Mouse (Mus musculus) stomach, postnatal 0 days (tissue): ENCODE measurements around the gene Foxo4. TPM values are rescaled to one million over a fixed set of nuclear protein-coding genes. Genes with fewer than 3 reads are reported as not detected.

Source experiments
- ATAC-seq: fragments of 200-750 bp; cut with Nextera tagmentation; 2 replicates; pipeline ENCODE4 v1.8.0; 2017; ENCODE audit not compliant: low FRiP score, low TSS enrichment
- DNase-seq: peaks from one replicate; pipeline ENCODE4 v3.0.0-alpha.2; 2016; ENCODE audit warnings: low spot score
- H3K27ac ChIP-seq: fragments of 300-500 bp; sonication (generic); replicated peaks from 2 replicates; pipeline ENCODE4 v1.5.1; 2014; ENCODE audit warnings: mild to moderate bottlenecking, control low read depth
- H3K27me3 ChIP-seq: fragments of 300-500 bp; sonication (generic); 2 replicates; pipeline ENCODE4 v1.6.1; 2014; ENCODE audit warnings: low read length; ENCODE audit not compliant: control insufficient read depth, insufficient read depth
- H3K36me3 ChIP-seq: fragments of 300-500 bp; sonication (generic); 2 replicates; pipeline ENCODE4 v1.6.1; 2014; ENCODE audit warnings: low read length, mixed read lengths; ENCODE audit not compliant: control insufficient read depth, insufficient read depth
- H3K4me1 ChIP-seq: fragments of 300-500 bp; sonication (generic); replicated peaks from 2 replicates; pipeline ENCODE4 v1.6.1; 2014; ENCODE audit warnings: antibody characterized with exemption; ENCODE audit not compliant: control insufficient read depth, insufficient read depth
- H3K4me2 ChIP-seq: fragments of 300-500 bp; sonication (generic); replicated peaks from 2 replicates; pipeline ENCODE4 v1.6.1; 2014; ENCODE audit warnings: low read depth, mild to moderate bottlenecking, control low read depth, moderate library complexity
- H3K4me3 ChIP-seq: fragments of 300-500 bp; sonication (generic); 2 replicates; pipeline ENCODE4 v1.5.1; 2014; ENCODE audit warnings: low read depth, low read length, control low read depth
- H3K9ac ChIP-seq: fragments of 300-500 bp; sonication (generic); 2 replicates; pipeline ENCODE4 v1.6.1; 2014; ENCODE audit warnings: mild to moderate bottlenecking, low read length, control low read depth, mixed read lengths
- H3K9me3 ChIP-seq: fragments of 300-500 bp; sonication (generic); 2 replicates; pipeline ENCODE4 v1.6.1; 2016; ENCODE audit warnings: low read length; ENCODE audit not compliant: control insufficient read depth
- CTCF ChIP-seq: IDR thresholded peaks from 2 replicates; pipeline ENCODE4 v1.5.1; 2016; ENCODE audit warnings: antibody characterized with exemption, low read depth, mild to moderate bottlenecking, moderate library complexity
- EP300 ChIP-seq: optimal IDR thresholded peaks from 2 replicates; pipeline ENCODE3; 2016; ENCODE audit warnings: antibody characterized with exemption
- WGBS: fragments of 180-500 bp; shearing (Covaris S2); extraction: QIAGEN DNeasy Blood & Tissue Kit; methylation state at CpG from one replicate; pipeline ENCODE4 v1.1.7; 2014; 5-methylcytosine and 5-hydroxymethylcytosine counted together
- polyA plus RNA-seq: library from polyadenylated mRNA; unstranded; fragments of >200 nt; fragmentation: Nextera tagmentation; extraction: Ambion mirVana; gene quantifications from 2 replicates; pipeline ENCODE4 v1.2.1, GENCODE M21; 2015

The Foxo4 gene
- polyA plus RNA-seq, 1 experiment from 2014 or later, result 0.97 TPM

DNA sequence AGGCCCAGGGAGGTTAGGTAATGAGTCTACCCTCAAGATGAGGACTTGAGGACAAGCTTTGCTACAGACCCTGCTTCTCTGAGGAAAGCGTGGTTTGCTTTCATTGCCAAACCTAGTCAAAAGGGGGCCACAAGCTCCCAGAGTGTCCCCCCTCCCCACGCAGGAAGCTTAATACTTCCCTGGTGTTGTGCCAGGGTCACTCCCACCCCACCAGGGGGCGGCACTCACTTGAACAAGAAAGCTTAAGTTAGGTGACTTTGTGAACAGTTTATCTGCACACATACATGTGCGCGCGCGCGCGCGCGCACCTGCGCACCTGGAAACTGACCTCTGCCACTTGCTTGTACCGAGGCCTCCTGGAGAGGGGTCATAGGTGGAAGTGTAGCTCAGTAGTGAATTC, 2.3 kb downstream of the Foxo4 start:
- Histone ChIP-seq H3K27ac (no peak overlapping the region), H3K36me3 (no peaks in the 10 kb centered on the region), H3K27me3 (no peaks in the 10 kb centered on the region), H3K9ac (no peak overlapping the region), H3K9me3 (no peaks in the 10 kb centered on the region), H3K4me3 (no peak overlapping the region), H3K4me2 (no peak overlapping the region), H3K4me1 (no peaks in the 10 kb centered on the region)
- ATAC-seq, result no peak
- DNase-seq, result peak; percentile 29
- 78% methylated on average over 13 of the region's 13 CpGs for WGBS
- TF ChIP-seq EP300, result no peak
- peak; percentile 52 for TF ChIP-seq CTCF

DNA sequence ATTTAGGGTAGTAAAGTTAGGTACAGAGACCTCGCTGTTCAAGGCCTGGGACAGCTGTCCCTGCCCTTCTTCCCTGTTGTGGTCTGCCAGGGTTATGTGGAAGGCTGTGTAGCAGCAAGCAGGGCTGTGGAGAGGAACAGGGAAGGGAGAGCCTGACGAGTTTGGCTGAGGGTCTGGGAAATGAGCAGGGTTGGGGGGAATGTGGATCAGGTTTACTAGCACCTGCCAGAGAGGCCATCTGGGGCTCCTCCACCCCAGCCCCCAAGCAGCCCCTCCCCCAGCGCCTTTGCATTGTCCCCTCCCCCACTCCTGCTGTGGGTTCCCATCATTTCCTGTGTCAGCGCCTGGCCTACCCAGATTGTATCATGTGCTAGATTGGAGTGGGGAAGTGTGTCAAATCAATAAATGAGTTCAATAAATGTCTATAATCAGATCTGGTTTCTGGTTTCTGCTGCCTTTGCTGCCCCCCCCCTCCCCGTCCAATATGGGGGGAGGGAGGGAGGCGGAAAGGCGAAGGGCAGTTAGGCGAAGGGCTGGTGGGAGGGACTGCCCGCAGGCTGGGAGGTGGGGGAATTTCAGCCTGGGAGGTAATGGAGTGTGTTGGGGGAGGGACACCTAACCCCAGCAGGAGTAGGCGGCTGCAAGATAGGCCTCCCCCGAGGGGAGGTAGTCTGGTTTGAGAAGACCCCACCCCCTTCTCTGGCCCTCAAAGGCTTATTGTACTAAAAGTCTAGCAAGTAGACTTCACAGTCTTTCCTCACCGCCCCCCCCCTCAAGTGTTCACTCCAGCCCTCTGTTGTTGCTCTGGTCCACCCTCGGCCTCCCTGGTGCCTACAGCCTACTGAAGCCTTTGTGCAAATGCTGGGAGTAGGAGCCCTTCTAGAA, 6.4 kb downstream of the Foxo4 start:
- Histone ChIP-seq H3K9ac (no peak overlapping the region), H3K9me3 (no peaks in the 10 kb centered on the region), H3K27ac (no peak overlapping the region), H3K4me2 (no peak overlapping the region), H3K27me3 (no peaks in the 10 kb centered on the region), H3K4me1 (no peaks in the 10 kb centered on the region), H3K36me3 (no peaks in the 10 kb centered on the region), H3K4me3 (no peak overlapping the region)
- no peak for DNase-seq
- TF ChIP-seq EP300 (no peak), CTCF (no peak)
- WGBS, result 42% methylated on average over 6 of the region's 13 CpGs
- ATAC-seq, result peak; percentile 49

DNA sequence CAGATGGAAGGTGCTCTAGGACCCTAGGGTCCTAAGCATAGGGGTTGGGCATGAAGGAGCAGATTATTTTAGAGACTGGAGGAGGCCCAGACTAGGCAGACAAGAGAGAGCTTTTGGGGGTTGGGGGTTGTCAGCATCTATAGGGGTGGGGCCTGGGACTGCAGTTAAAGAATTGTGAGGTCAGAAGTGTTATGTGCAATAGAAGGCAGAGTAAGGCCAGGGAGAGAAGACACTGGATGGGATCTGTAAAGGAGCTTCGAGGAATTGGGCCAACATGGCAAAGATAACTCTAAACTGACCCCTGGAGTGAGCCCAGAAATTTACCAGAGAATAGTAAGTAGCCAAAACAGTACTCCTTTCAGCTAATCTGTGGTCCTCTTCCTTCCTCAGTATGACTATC, 9.6 kb downstream of the Foxo4 start, which contains the start of gene Gm614:
TSS of gene Gm614 (minus strand) at position 101 of the 400 bp plus-strand sequence.
- Histone ChIP-seq H3K36me3 (no peaks in the 10 kb centered on the region), H3K9ac (no peak within 1 kb of the TSS), H3K4me1 (no peaks in the 10 kb centered on the region), H3K27ac (no peak within 1 kb of the TSS), H3K4me2 (no peak within 1 kb of the TSS), H3K9me3 (no peaks in the 10 kb centered on the region), H3K4me3 (no peak within 1 kb of the TSS), H3K27me3 (no peaks in the 10 kb centered on the region)
- DNase-seq, result no peak
- no peak for ATAC-seq
- 100% methylated on average over 1 of the region's 1 CpGs for WGBS
- no peak for TF ChIP-seq EP300
- no peak for TF ChIP-seq CTCF

DNA sequence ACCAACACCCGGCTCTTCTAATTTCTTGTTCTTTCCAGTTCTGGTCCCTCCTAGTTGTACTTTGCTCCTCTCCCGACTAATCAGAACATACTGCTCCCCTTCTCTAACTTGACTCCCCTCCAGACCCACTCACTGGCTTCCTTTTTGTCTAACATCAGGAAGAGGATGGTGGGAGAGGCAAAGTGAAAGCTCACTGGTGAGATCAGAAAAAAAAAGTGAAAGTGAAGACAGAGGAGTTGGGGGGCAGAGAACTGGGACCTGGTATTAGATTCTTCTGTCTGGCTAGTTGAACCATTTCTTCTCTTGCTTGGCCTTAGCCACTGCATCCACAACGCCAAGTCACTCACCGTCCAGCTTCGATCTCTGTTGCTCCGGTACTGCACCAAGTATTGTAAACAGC, 12.3 kb downstream of the Foxo4 start:
- no peak overlapping the region for H3K9ac ChIP-seq
- H3K4me3 ChIP-seq, result no peak overlapping the region

DNA sequence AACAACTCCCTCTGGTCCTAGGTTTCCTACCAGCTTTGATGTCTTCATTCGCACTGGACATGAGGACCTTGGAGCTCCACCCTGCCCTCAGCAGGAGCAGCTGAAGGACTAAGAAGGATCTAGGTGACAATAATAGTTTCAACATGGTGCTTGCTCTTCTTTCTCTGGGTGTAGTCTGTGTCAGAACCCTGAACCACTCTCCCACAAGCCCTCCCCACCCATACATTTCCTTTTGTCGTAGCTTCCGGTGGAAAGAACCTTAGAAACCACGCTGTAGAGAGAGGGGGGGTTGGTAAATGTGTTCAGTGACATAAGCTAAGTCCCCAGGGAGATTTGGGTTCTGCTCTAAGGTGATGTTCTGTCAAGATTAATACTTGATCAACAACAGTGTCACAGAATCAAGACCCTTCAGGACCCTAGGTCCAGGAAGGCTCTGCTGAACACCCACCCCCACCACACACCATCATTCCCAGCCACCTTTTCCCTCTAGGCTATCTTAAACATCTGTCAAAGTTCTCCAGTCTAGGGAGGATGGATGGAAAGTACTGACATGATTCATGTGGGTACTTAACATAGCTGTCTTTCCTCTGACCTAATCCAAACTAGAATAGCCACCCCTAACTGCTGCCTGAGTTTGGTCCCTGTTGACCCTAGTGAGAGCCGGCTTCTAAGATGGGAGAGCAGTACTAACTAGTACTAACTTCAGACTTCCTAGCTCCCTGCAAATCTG, 13.9 kb downstream of the Foxo4 start, which contains the start of gene Il2rg:
TSS of gene Il2rg (minus strand) at position 231 of the 730 bp plus-strand sequence.
- no peak for DNase-seq
- no peak for ATAC-seq
- 47% methylated on average over 5 of the region's 5 CpGs for WGBS
- Histone ChIP-seq H3K9ac (no peak within 1 kb of the TSS), H3K4me3 (no peak within 1 kb of the TSS), H3K27me3 (no peaks in the 10 kb centered on the region), H3K4me2 (no peak within 1 kb of the TSS), H3K4me1 (no peaks in the 10 kb centered on the region), H3K27ac (no peak within 1 kb of the TSS), H3K9me3 (no peaks in the 10 kb centered on the region), H3K36me3 (no peaks in the 10 kb centered on the region)
- no peak for TF ChIP-seq CTCF
- no peak for TF ChIP-seq EP300

More for the DNA sequence above, 12.3 kb downstream of the Foxo4 start:
- H3K9me3 ChIP-seq, result no peaks in the 10 kb centered on the region
- H3K4me2 ChIP-seq, result no peak overlapping the region
- no peak overlapping the region for H3K27ac ChIP-seq
- TF ChIP-seq CTCF, result no peak
- no peak for TF ChIP-seq EP300
- DNase-seq (no peak), ATAC-seq (no peak)
- H3K27me3 ChIP-seq, result no peaks in the 10 kb centered on the region
- 90% methylated on average over 6 of the region's 6 CpGs for WGBS
- no peaks in the 10 kb centered on the region for H3K4me1 ChIP-seq
- no peaks in the 10 kb centered on the region for H3K36me3 ChIP-seq
